Mouse (Mus musculus) liver, embryonic 12.5 days (tissue): ENCODE measurements around the gene Olfr1293-ps. TPM values are rescaled to one million over a fixed set of nuclear protein-coding genes. Genes with fewer than 3 reads are reported as not detected.

Experiments used
- ATAC-seq: fragments of 200-750 bp; cut with Nextera tagmentation; 2 replicates; pipeline ENCODE4 v1.8.0; 2017; ENCODE audit warnings: moderate number of reproducible peaks, mild to moderate bottlenecking, moderate library complexity
- H3K27ac ChIP-seq: fragments of 300-500 bp; sonication (generic); 2 replicates; pipeline ENCODE4 v1.5.1; 2016; ENCODE audit warnings: mild to moderate bottlenecking
- H3K27me3 ChIP-seq: fragments of 300-500 bp; sonication (generic); replicated peaks from 2 replicates; pipeline ENCODE4 v1.6.1; 2016; ENCODE audit warnings: mild to moderate bottlenecking, moderate library complexity
- H3K36me3 ChIP-seq: fragments of 300-500 bp; sonication (generic); 2 replicates; pipeline ENCODE4 v1.6.1; 2016; ENCODE audit warnings: mild to moderate bottlenecking, moderate library complexity
- H3K4me1 ChIP-seq: fragments of 300-500 bp; sonication (generic); 2 replicates; pipeline ENCODE4 v1.6.1; 2016
- H3K4me2 ChIP-seq: fragments of 300-500 bp; sonication (generic); 2 replicates; pipeline ENCODE4 v1.6.1; 2016; ENCODE audit warnings: mild to moderate bottlenecking, moderate library complexity
- H3K4me3 ChIP-seq: fragments of 300-500 bp; sonication (generic); 2 replicates; pipeline ENCODE4 v1.5.1; 2016; ENCODE audit warnings: mild to moderate bottlenecking, moderate library complexity
- H3K9ac ChIP-seq: fragments of 300-500 bp; sonication (generic); 2 replicates; pipeline ENCODE4 v1.6.1; 2016; ENCODE audit warnings: mild to moderate bottlenecking, moderate library complexity
- H3K9me3 ChIP-seq: fragments of 300-500 bp; sonication (generic); replicated peaks from 2 replicates; pipeline ENCODE4 v1.6.1; 2016; ENCODE audit warnings: mild to moderate bottlenecking, moderate library complexity
- WGBS: fragments of 180-500 bp; shearing (Covaris S2); methylation state at CpG from one replicate; pipeline ENCODE4 v1.1.7; 2016; ENCODE audit not compliant: insufficient replicate concordance; 5-methylcytosine and 5-hydroxymethylcytosine counted together
- polyA plus RNA-seq: library from polyadenylated mRNA; unstranded; fragments of >200 nt; fragmentation: Nextera tagmentation; extraction: Ambion mirVana; gene quantifications from 2 replicates; pipeline ENCODE4 v1.2.1, GENCODE M21; 2016

Olfr1293-ps gene
- polyA plus RNA-seq: not detected in 2 replicates

DNA sequence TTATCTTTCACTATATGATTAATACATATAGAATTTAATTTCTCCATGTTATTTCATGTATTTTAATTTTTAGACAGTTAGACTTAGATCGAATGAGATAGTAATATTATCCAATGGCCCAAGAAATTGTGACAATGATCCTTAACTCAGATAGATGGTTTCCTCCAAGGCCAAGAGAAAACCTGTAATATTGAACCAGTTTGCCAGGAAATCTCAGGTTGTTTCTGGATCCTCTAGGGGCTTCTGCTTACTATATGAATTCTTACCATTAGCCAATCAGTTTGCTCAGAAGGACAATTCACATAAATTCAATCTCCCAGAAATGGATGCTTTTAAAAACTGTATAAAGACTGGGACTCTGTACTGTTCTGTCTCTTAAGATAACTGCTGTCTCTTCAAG, at the start of gene Olfr1293-ps:
Gene Olfr1293-ps (plus strand): TSS at position 301 of the 400 bp plus-strand sequence.
- no peaks in the 10 kb centered on the region for H3K4me1 ChIP-seq
- H3K27ac ChIP-seq: no peak within 1 kb of the TSS
- no peak within 1 kb of the TSS for H3K4me2 ChIP-seq
- WGBS: 60% methylated on average over 1 of the region's 1 CpGs
- H3K4me3 ChIP-seq: no peak within 1 kb of the TSS
- H3K36me3 ChIP-seq: no peaks in the 10 kb centered on the region
- H3K9me3 ChIP-seq: 0 out of 2 replicates have a peak, but pooled peaks cover under 1% of the 10 kb centered on the region
- ATAC-seq: no peak
- H3K9ac ChIP-seq: no peak within 1 kb of the TSS
- no peaks in the 10 kb centered on the region for H3K27me3 ChIP-seq

DNA sequence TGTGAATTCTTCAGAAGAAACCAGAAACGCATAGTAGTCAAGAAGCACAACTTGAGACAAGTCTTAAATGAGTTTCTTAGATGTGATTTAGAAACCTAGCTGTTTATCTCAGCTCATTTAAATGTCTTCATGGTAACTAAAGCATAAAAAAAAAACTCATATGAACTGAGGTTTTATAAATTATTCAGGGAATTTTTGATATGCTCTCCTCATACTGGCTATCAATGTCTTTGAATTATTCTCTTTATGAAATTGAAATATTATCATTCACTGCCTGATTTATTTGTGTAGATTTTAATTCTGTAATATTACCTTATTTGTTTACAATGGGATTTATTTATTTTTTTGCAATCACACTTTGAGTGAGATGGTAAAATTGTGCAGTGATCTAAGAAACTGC, 44.5 kb upstream of the Olfr1293-ps start, which contains the start of gene Olfr1289:
Gene Olfr1289 (plus strand): TSS at position 301 of the 400 bp plus-strand sequence.
- Histone ChIP-seq H3K36me3 (no peaks in the 10 kb centered on the region), H3K4me3 (no peak within 1 kb of the TSS), H3K27ac (no peak within 1 kb of the TSS), H3K4me1 (no peaks in the 10 kb centered on the region), H3K4me2 (no peak within 1 kb of the TSS), H3K27me3 (no peaks in the 10 kb centered on the region), H3K9me3 (no peaks in the 10 kb centered on the region), H3K9ac (no peak within 1 kb of the TSS)
- WGBS: 63% methylated on average over 1 of the region's 1 CpGs
- ATAC-seq: no peak

DNA sequence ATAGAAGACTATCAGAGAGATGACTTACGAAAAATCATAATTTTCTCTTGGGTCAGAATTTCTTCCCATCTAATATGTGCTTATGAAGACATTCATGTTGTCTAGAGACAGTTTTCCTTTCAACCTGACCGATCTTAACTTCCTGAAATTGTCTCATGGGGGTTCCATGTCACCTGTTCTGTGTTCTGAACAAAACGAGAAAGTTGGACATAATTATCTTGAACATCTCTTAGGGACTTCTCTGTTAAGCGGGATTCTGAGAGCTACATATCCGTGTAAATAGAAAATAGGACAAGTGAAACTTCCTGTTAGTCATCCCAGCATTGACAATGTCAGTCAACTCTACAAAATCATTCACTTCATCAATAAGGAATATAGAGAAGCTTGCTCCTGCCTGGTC, 31.3 kb upstream of the Olfr1293-ps start, which contains the start of gene Olfr1290:
Gene Olfr1290 (minus strand): TSS at position 101 of the 400 bp plus-strand sequence.
- Histone ChIP-seq H3K9me3 (no peaks in the 10 kb centered on the region), H3K36me3 (no peaks in the 10 kb centered on the region), H3K9ac (no peak within 1 kb of the TSS), H3K27ac (no peak within 1 kb of the TSS), H3K4me3 (no peak within 1 kb of the TSS), H3K27me3 (no peaks in the 10 kb centered on the region), H3K4me1 (no peaks in the 10 kb centered on the region), H3K4me2 (no peak within 1 kb of the TSS)
- ATAC-seq: no peak
- WGBS: 52% methylated on average over 5 of the region's 5 CpGs

DNA sequence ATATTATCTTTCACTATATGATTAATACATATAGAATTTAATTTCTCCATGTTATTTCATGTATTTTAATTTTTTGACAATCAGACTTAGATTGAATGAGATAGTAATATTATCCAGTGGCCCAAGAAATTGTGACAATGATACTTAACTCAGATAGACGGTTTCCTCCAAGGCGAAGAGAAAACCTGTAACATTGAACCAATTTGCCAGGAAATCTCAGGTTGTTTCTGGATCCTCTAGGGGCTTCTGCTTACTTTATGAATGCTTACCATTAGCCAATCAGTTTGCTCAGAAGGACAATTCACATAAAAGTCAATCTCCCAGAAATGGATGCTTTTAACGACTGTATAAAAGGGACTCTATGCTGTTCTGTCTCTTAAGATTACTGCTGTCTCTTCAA, 28.1 kb upstream of the Olfr1293-ps start, which contains the start of gene Olfr1291-ps1:
Gene Olfr1291-ps1 (plus strand): TSS at position 301 of the 400 bp plus-strand sequence.
- Histone ChIP-seq H3K9ac (no peak within 1 kb of the TSS), H3K4me3 (no peak within 1 kb of the TSS), H3K27ac (no peak within 1 kb of the TSS), H3K36me3 (no peaks in the 10 kb centered on the region), H3K4me1 (no peaks in the 10 kb centered on the region), H3K4me2 (no peak within 1 kb of the TSS), H3K9me3 (no peaks in the 10 kb centered on the region), H3K27me3 (no peaks in the 10 kb centered on the region)
- no peak for ATAC-seq
- 74% methylated on average over 3 of the region's 3 CpGs for WGBS

DNA sequence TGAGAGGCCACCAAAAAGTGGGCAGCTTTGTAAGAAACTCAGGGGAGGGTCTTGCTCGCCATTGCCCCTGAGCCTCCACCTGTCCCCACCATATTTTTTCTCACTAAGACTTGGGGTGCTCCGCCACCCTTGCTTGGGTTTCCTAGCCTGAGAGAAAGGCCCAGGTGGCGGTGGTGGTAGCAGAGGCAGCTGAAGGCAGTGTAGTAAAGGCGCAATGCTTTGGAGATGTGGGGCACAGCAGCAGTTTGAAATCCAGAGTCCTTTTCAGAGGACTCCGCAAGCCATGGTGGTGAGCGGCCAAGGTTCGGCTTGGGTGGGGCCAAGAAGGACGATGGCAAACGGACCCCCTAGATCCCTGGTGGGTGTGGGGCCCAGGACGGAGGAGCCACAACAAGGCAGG, 7.6 kb upstream of the Olfr1293-ps start:
- WGBS: 69% methylated on average over 10 of the region's 10 CpGs
- no peak for ATAC-seq
- no peak overlapping the region for H3K9ac ChIP-seq

DNA sequence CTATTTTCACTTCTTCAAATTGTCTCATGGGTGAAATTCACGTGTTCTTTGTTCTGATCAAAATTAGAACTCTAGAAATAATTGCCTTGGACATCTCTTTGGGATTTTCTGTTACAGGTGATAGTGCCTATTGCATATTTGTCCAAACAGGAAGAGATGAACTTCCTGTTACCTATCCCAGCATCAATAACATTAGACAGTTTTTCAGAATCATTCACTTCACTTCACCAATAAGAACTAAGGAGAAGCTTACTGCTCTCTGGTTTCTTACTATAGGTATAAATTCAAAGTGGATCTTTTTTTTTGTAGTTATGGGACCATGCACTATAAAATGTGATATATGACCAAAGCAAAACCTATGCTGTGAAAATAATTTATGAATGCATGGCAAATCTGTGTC, 15.2 kb downstream of the Olfr1293-ps start, which contains the start of gene Olfr1294:
Gene Olfr1294 (minus strand): TSS at position 101 of the 400 bp plus-strand sequence.
- no peaks in the 10 kb centered on the region for H3K4me1 ChIP-seq
- 41% methylated on average over 1 of the region's 1 CpGs for WGBS
- H3K9me3 ChIP-seq: no peaks in the 10 kb centered on the region
- H3K4me2 ChIP-seq: no peak within 1 kb of the TSS
- no peak within 1 kb of the TSS for H3K9ac ChIP-seq
- no peaks in the 10 kb centered on the region for H3K27me3 ChIP-seq
- H3K36me3 ChIP-seq: no peaks in the 10 kb centered on the region
- no peak within 1 kb of the TSS for H3K4me3 ChIP-seq
- ATAC-seq: no peak
- no peak within 1 kb of the TSS for H3K27ac ChIP-seq

More for the DNA sequence above, 7.6 kb upstream of the Olfr1293-ps start:
- H3K36me3 ChIP-seq: no peaks in the 10 kb centered on the region
- H3K27me3 ChIP-seq: no peaks in the 10 kb centered on the region
- H3K4me1 ChIP-seq: no peaks in the 10 kb centered on the region
- no peak overlapping the region for H3K4me3 ChIP-seq
- 0 out of 2 replicates have a peak, but pooled peaks cover 5% of the 10 kb centered on the region for H3K9me3 ChIP-seq
- H3K4me2 ChIP-seq: no peak overlapping the region
- no peak overlapping the region for H3K27ac ChIP-seq

DNA sequence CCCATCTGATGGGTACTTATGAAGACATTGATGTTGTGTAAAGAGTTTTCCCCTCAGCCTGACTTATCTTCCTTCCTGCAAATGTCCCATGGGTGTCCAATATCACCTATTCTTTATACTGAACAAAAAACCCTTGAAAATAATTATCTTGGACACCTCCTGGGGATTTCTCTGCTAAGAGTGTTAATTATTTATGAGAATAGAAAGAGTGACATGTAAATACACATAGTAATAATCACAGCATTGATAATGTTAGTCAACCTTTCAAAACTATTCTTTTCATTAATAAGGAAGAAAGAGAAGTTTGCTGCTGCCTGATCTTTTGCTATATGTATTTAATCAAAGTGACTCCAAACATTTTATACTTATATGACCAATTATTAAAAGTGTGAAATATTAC, 44.6 kb downstream of the Olfr1293-ps start, which contains the start of gene Olfr1295:
Gene Olfr1295 (minus strand): TSS at position 101 of the 400 bp plus-strand sequence.
- Histone ChIP-seq H3K4me3 (no peak within 1 kb of the TSS), H3K36me3 (no peaks in the 10 kb centered on the region), H3K9me3 (no peaks in the 10 kb centered on the region), H3K27ac (no peak within 1 kb of the TSS), H3K9ac (no peak within 1 kb of the TSS), H3K27me3 (no peaks in the 10 kb centered on the region), H3K4me1 (no peaks in the 10 kb centered on the region), H3K4me2 (no peak within 1 kb of the TSS)
- no peak for ATAC-seq

Other genes starting within 250 kb of the Olfr1293-ps start
- gene Olfr1278, start 235.1 kb upstream of the Olfr1293-ps start, polyA plus RNA-seq: not detected in 2 replicates
- not detected in 2 replicates for gene Olfr1279, start 224.6 kb upstream of the Olfr1293-ps start, polyA plus RNA-seq
- gene Olfr1280, start 211.2 kb upstream of the Olfr1293-ps start, polyA plus RNA-seq: not detected in 2 replicates
- not detected in 2 replicates for gene Olfr1281, start 198.7 kb upstream of the Olfr1293-ps start, polyA plus RNA-seq
- gene Olfr1282, start 189.1 kb upstream of the Olfr1293-ps start, polyA plus RNA-seq: not detected in 2 replicates
- not detected in 2 replicates for gene Olfr1283, start 158.4 kb upstream of the Olfr1293-ps start, polyA plus RNA-seq
- gene Olfr1284, start 149.7 kb upstream of the Olfr1293-ps start, polyA plus RNA-seq: not detected in 2 replicates
- not detected in 2 replicates for gene Olfr1286, start 102.1 kb upstream of the Olfr1293-ps start, polyA plus RNA-seq
- not detected in 2 replicates for gene Olfr1287, start 76.1 kb upstream of the Olfr1293-ps start, polyA plus RNA-seq
- gene Olfr1288, start 51.1 kb upstream of the Olfr1293-ps start, polyA plus RNA-seq: not detected in 2 replicates
- gene Olfr1289, start 44.4 kb upstream of the Olfr1293-ps start, polyA plus RNA-seq: not detected in 2 replicates
- not detected in 2 replicates for gene Olfr1290, start 31.4 kb upstream of the Olfr1293-ps start, polyA plus RNA-seq
- not detected in 2 replicates for gene Olfr1291-ps1, start 28.0 kb upstream of the Olfr1293-ps start, polyA plus RNA-seq
- gene Olfr1294, start 15.1 kb downstream of the Olfr1293-ps start, polyA plus RNA-seq: not detected in 2 replicates
- gene Olfr1295, start 44.5 kb downstream of the Olfr1293-ps start, polyA plus RNA-seq: not detected in 2 replicates
- not detected in 2 replicates for gene Olfr1297, start 101.3 kb downstream of the Olfr1293-ps start, polyA plus RNA-seq
- gene Olfr1298, start 124.0 kb downstream of the Olfr1293-ps start, polyA plus RNA-seq: not detected in 2 replicates
- not detected in 2 replicates for gene Olfr1299, start 136.2 kb downstream of the Olfr1293-ps start, polyA plus RNA-seq
- not detected in 2 replicates for gene Olfr1301, start 225.8 kb downstream of the Olfr1293-ps start, polyA plus RNA-seq